Mouse (Mus musculus): Measurements from ENCODE around the gene Rps21.
A peak's percentile ranks its signal among the peaks of the same experiment; 100 is the strongest.

Gene Rps21

DNA sequence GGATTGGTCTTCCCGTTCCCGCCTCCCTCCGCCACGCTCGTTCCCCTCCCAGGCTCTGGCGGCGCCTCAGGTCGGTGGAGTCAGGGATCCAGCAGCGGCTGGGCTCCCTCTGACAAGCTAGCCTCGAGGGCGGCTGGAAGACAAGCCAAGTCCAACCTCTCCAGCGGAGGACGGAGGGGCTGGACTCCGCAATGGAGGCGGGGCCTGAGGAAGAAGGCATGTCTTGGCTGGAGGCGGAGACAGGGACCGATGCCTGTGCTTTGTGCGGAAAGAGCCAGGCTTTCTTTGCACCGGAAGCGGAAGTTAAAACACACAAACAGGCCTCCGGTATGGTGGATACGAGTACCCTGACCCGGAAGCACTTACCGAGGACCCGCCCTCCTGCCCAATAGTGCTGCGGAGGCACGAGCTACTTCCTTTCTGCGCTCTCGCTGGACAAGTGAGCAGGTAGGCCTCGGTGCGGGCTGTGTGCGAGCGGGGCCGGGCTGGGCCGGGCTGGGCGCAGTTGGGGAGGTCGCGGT, at the start of gene Rps21:
Gene Rps21, plus strand, starts transcription at position 377 of the 521 bp plus-strand sequence.
- peak; percentile 94 to 96 for DNase-seq

DNA sequence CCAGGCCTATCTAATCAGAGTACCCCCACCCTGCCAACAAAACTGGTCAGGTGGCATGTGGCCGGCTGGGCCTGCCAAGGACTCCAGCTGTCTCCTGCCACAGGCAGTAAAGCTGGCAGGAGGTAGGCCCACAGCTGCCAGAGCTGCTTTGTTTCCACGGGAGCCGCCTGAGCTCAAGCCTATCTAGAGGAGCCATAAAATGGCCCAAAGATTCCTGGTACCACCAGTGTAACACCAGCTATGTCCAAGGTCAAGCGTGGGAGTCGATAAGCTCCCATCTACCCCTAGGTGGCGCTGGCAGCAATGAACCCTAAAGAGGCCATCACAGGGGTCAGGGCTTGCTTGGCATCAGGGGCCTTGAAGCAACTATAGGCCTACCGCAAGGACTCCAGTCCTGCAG, 49.3 kb upstream of the Rps21 start:
- peak; percentile 16 to 23 for DNase-seq

- no peak for DNase-seq
Observed at GRCm38 (mm10) chr2:180208976-180209375, 48.2 kb upstream of the Rps21 start.

- peak in 1 of 2 experiments; percentile 0 for DNase-seq
Observed at GRCm38 (mm10) chr2:180212255-180212654, 44.9 kb upstream of the Rps21 start.

DNA sequence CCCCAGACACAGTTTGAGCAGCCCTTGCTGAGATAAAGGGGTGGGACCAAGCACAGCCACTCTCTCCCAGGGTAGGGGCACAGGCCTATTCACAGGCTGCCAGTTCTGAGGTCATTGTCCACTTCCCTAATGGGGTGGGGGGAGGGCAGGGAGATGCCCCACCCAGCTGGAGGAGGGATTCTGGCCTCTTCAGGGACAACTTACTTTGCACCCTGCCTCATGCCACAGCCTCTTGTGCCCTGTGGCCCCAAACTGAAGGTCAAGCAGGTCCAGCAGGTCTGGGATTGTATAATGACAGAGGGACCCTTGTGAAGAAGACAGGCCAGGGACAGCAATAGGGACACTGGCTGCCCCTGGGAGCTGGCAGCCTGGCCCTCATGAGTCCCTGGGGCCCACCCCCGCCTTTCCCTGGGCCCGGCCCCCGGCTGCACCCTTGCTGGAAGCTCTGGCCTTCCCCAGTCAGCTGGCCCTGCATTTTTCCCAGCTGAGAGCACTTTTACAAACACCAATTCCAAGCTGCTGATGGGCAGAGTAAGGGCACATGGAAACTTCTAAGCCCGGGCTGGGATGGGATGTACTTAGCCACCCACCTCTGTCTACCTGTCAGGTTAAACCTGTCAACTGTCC, 42.7 kb upstream of the Rps21 start:
- no peak for DNase-seq

DNA sequence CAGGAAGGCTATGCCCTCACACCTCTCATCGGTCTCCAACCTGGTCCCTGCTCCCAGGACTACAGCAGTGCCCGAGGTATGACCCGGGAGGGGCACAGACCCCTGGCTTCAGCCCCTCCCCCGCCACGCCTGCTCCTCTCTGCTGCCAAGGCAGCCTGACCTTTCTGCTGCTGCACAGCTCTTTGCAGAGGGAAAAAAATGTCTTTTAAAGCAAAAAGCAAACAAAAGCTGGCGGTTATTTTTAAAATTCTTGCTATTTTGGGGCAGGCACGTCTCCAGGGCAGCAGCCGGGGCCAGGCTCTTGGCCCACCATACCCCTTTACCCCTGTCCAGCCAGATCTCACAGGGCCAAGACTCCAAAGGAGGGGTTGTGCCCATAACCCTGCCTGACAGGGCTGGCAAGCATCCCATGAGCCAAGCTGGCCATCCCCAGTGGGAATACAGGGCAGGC, 42.1 kb upstream of the Rps21 start:
- no peak for DNase-seq

DNA sequence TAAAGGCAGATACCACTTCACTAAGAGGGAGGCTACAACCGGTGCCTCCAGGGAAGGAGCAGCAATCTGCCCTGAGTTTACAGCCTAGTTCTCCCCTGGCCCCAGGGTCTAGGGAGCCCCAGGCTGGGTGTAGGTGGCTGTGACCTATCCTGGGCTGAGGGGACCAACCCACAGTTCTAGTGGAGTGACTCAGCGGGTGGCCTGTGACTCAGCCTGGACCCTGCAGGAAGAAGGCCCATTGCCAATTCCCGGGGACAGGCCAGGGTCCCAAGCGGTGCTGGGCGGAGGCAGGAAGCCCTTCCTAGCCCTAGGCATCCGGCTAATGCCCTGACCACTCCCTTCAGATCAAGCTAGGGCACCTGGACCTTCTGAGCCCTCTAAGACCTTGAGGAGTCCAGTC, 41.2 kb upstream of the Rps21 start:
- DNase-seq = no peak

DNA sequence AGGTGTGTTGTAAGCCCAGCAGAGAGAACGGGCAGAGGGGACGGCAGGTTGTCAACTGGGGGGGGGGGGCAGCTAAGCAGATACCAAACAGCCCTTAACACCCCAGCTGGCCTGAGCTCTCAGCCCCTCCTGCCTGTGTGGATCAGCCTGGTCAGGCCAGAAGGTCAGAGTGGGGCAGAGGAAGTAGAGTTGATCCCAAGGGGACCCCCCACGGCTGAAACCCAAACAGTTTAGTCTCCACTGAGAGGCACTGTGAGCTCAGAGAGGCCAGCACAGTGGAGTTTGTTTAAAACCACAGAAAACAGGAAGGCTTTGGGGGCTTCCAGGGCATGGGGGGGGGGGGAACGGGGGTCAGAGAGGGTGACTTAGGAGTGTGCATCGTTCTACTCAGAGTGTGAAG, 40.3 kb upstream of the Rps21 start:
- DNase-seq = no peak

- no peak for DNase-seq
Observed at GRCm38 (mm10) chr2:180217587-180217986, 39.6 kb upstream of the Rps21 start.

DNA sequence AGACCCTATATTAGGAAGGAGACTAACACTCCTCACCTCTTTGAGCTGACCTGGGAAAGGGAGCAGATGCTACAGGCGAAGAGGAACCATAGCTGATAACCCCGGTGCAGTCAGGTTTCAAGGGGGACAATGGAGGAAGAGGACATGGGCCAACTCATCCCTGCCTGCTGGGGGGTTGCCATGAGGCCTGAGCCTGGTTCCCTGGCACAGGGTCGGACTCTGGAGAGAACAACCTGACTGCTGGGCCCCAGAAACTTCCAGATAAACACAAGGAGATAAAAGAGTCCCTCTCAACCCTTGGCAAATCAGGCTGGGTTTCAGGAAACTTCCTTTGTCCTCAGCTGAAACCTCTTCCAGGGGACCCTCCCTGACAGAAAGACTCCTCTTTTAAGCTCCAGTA, 38.9 kb upstream of the Rps21 start:
- DNase-seq = no peak

DNA sequence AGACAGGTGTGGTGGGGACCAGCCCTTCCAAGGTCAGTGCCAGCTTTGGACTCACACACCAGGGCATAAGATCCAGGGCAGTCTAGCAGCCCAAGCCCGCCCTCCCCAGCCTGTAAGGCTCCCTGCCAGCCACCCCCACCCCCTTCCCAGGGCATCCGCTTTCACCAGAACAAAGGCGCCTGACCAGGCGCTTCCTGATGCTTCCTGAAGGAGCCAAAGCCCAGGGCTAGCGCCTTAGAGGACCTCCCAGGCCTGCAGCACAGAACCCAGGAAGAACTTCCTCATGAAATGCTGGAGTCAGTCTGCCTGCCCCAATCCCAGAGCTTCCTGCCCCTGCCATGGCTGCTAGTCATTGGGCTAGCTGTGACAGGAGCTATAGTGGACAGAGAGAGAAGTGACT, 38.5 kb upstream of the Rps21 start:
- no peak for DNase-seq

DNA sequence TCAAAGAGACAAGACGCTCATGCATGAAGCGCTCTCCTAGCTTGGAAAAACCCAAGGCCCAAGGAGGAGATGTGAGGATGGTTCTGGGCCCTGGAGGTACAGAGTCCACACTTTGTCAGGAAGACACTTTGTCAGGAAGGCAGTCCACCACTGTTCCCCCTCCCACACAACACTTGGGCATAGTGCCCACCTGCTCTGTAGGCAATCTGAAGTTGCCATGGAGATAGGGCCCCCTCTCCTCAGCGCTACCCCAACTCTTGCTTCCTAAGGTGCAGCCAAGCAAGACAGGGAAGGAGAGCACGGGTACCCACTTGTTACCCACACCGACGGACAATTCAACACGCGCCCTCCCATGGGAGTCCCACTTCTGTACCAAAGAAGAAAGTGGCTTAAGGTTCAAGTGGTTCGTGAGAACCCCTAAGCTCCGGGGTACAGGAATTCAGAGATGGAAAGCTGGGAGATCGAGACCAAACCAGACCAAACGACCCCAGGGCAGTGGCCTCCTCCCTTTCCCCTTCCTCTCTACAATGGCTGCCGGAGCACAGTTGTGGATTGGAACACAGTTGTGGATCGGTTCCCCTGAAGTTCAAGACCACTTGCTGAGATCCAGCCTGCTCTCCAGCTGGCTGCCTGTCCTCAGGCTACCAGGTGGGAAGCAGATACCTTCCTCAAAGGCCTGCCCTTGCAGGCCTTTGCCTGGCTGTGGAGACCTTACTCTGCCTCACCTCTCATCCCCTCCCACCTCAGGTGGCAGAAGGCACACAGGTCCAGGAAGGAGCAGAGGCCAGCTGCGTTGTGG, 37.8 kb upstream of the Rps21 start:
- DNase-seq = no peak

DNA sequence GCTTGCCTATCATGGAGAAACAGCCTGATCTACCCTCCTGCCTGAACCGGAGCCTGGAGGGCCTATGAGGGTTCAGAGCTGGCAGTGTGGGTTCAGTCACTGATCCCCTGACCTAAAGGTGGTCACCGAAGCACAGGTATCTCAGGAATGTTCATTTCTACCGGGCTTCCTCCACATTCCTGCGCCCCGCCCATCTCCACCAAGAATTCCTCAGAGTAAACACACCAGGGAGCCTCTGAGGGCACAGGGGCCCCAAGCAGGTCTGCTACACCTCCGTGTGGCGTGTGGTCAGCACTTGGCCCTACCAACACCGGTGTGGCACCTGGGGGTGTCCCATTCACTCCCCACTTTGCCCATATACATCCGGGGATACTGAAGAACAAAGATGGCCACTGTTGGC, 37.0 kb upstream of the Rps21 start:
- DNase-seq = no peak

DNA sequence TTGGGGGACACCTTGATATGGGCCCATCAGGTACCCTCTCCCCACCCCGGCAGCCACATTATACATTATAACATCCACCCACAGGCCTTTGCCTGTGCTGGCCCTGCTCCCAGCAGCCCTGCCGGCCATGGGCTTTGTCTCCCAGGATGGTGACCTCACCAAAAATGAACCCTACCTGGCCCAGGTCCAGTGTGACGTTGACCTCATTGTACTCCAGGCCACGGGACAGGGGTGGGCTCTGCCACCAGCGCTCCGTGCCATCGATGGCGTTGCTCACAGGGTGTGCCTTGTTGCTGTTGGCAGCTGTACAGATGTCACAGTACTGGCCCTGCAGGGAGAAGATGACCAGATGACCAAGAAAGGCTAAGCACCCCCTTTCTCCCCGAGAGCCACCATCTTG, 36.1 kb upstream of the Rps21 start:
- DNase-seq = no peak

DNA sequence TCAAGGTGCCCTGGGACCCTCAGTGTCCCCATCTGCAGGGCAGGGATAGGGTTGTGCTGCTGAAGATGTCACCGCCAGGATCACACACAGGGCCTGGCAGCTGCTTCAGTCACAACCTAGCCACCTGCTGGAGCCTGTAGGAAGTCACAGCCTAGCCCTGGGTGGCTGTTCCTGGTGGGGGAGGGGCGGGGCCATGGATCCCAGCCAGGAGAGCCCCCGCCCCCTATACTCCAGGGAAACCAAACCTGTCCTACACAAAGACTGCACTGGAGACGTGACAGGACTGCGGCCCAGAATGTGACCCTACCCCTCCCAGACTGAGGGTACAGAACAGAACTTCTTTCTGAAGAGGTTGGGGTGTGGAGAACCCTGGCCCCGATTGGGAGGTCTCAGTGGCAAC, 34.9 kb upstream of the Rps21 start:
- no peak for DNase-seq

GRCm38 (mm10) chr2:180224647-180225043, 32.5 kb upstream of the Rps21 start:
- no peak for DNase-seq

DNA sequence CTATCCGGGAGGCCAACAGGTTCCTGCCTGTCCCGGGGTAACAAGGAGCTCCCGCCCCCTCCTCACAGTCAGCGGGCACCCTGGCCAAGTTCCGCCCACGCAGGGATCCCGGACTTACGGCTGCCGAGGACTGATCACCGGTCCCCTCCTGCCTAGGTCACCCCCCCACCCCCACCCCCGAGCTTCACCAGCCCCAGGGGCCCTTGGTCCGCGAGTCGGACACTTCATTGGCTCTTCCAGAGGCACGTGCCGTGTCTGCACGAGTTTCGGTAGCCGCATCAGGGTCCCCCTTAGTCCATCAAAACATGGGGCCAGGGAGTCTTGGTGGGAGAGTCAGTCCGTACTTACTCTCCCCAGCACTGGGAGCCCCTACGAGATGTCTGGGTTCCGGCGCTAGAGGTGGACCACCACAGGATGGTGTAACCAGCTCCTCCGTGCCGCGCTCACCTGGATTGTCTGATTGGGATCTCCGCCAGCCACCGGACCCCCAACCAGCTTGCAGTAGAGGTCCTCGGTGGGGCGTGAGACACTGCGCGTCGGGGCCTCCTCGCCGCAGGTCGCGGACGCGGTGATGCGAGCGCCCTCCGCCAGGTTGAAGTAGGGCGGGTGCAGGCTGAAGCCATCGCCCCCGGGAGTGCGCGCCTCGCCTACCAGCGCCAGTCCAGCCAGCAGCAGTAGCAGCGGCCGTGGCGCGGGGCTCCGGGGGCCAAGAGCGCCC, 32.0 kb upstream of the Rps21 start:
- no peak for DNase-seq

DNA sequence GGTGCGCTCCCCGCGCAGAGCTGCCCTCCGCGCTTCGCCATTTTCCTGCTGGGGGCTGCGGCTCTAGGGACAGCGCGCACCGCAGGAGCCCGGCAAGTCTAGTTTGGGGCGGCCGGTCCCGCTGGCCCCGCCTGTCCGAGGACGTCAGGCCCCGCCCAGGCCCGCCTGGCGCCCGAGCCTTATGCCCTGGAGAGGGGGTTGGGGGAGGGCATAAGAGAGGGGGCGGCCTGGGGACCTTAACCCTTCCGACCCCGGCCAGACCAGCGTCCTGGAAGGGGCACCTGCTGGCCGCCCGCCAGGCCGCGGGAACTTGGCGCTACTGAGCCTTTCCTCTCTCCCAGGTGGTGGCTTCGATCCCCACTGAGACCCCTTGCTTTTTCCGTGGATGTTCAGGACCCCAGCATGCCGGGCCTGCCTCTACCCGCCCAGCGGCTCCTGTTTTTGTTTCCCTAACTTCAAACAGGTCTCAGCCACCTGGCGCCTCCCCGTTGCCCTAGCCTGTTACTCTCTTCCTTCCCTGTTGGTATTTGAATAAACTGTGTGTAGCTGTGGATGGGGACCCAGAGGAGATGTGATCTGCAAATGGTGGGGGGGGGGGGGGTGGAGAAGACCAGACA, 31.3 kb upstream of the Rps21 start, which contains the start of gene Lama5:
Gene Lama5, minus strand, starts transcription at position 98 of the 617 bp plus-strand sequence.
- no peak for DNase-seq

GRCm38 (mm10) chr2:180227262-180228059, 29.7 kb upstream of the Rps21 start:
- peak; percentile 51 for DNase-seq

DNA sequence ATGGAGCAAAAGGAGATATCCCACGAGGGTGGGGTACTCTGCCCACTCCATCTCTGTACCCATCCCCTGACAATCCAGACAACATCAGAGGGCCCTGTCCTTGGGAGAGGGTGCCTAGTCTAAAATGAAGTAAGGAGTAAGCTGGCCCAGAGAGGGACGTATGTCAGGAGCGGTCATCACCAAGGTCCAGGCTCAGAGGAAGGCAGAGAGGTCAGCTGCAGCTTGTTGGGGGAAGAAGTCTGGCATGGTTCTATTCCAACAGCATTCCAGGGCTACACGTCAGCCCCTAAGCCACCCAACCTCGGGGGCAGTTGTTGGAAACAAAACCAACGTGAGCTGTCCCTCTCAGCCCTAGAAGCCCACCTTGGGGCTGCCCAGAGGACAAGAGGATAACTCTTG, 29.1 kb upstream of the Rps21 start:
- DNase-seq = no peak

DNA sequence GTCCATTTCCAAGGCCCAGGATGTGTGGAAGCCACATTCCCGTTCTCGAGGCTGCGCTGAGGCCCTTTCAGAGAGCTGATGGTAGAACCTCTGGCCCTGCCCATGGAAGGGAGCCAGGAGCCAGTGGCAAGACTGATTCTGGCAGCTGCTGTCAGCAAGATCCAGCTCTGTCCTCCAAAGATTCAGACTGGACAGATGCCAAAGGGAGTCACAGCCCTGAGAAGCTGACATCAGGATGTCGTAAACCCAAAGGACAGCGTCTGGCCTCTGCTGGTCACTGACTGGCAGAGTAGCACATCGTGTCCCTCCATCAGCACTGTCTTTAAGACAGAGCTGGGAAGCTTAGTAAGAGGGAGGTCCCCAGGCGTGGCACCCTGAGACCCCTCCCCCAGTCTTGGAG, 28.6 kb upstream of the Rps21 start:
- DNase-seq = no peak

GRCm38 (mm10) chr2:180229129-180229528, 28.0 kb upstream of the Rps21 start:
- no peak for DNase-seq

Measured in thymus, postnatal 36 days (tissue).